Mouse (Mus musculus): Measurements from ENCODE around the gene Prkca. TPM values are rescaled to one million over a fixed set of nuclear protein-coding genes. Genes with fewer than 3 reads are reported as not detected.

Gene Prkca
- polyA plus RNA-seq, 1 experiment from 2014 or later = 9.7 TPM

DNA sequence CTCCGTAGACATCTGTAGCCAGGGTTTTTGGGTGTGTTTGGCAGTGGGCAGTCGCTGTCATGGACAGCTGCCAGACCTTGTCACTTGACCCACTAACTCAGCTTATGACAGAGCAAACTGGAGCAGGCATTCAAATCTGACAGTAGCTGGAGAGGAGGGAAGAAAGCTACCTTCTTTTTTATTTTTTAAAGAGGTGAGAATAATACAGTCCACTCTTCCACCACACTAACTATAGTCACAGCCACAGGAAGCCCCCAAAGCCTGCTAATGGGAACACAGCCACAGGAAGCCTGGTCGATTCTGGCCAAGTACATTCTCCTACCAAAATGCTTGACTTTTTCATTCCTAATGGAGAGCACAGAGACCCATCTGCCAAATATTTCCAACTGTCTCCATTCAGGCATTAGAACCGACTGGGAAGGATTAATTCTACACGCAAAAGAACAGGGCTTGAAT lies 84.9 kb downstream of the Prkca start:
- 43% methylated on average over 5 of the region's 5 CpGs for WGBS
- H3K4me1 ChIP-seq = peaks cover 25% of the 10 kb centered on the region
- ATAC-seq (ENCODE audit: insufficient number of reproducible peaks, low FRiP score, low TSS enrichment, low read depth) = no peak

GRCm38 (mm10) chr11:108257921-108258320 lies 85.8 kb downstream of the Prkca start:
- WGBS = 69% methylated on average over 8 of the region's 8 CpGs
- Histone ChIP-seq H3K4me1 (peaks cover 29% of the 10 kb centered on the region), H3K4me3 (replicated peaks) (no peak overlapping the region), H3K9me3 (replicated peaks) (no peaks in the 10 kb centered on the region), H3K4me2 (replicated peaks) (no peak overlapping the region), H3K36me3 (no peaks in the 10 kb centered on the region), H3K27ac (replicated peaks) (no peak overlapping the region), H3K9ac (no peak overlapping the region), H3K27me3 (no peaks in the 10 kb centered on the region)
- no peak for ATAC-seq (ENCODE audit: insufficient number of reproducible peaks, low FRiP score, low TSS enrichment, low read depth)

More for the DNA sequence above, 84.9 kb downstream of the Prkca start:
- Histone ChIP-seq H3K4me2 (replicated peaks) (no peak overlapping the region), H3K9me3 (replicated peaks) (no peaks in the 10 kb centered on the region), H3K4me3 (replicated peaks) (no peak overlapping the region), H3K9ac (no peak overlapping the region), H3K27ac (replicated peaks) (peak overlapping the region; percentile 56), H3K36me3 (no peaks in the 10 kb centered on the region), H3K27me3 (no peaks in the 10 kb centered on the region)

- Histone ChIP-seq H3K36me3 (no peaks in the 10 kb centered on the region), H3K4me3 (replicated peaks) (no peak overlapping the region), H3K27ac (replicated peaks) (no peak overlapping the region), H3K9me3 (replicated peaks) (no peaks in the 10 kb centered on the region), H3K9ac (no peak overlapping the region), H3K27me3 (no peaks in the 10 kb centered on the region), H3K4me2 (replicated peaks) (no peak overlapping the region), H3K4me1 (peaks cover 31% of the 10 kb centered on the region)
- no peak for ATAC-seq (ENCODE audit: insufficient number of reproducible peaks, low FRiP score, low TSS enrichment, low read depth)
- 72% methylated on average over 5 of the region's 5 CpGs for WGBS
These were observed 89.0 kb downstream of the Prkca start for GRCm38 (mm10) chr11:108254681-108255080.

DNA sequence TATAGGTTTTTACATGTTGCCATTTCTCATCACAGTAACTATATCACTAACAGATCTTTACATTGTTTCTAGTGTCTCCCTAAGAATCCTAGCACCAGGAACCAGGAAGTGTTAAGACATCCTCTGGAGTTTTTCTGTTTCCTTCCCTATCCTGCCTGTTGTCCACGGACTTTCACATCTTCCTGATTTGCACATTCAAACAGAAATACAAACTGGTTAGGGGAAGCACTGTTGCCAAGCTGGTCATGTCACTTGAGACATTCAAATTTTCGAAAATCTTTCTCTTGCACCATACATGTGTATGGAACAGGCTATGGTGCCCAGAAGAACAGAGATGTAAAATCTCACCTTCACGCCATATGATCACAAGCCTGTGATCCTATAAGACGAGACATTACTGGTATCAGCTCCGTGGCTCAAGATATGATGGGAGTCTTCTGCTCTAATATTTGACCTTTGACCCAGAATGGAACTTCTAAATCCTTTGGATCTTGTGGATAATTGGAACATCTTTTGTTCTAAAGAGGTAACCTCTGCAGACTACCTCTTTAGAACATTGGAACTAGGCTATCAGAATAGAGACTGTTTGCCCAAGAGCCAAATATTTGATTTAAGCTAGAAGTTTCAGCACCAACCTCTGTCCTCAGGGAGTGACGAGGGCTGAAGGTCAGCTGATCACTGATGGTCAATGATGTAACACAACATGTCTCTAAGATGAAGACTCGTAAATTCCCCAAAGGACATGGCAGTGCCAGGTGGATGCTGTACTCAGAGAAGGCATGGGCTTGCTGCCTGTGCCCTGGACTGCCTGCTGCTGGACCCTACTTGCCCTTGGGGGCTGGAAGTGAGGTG lies 91.6 kb downstream of the Prkca start:
- 86% methylated on average over 7 of the region's 7 CpGs for WGBS
- H3K4me2 ChIP-seq (replicated peaks) = no peak overlapping the region
- H3K9me3 ChIP-seq (replicated peaks) = no peaks in the 10 kb centered on the region
- no peaks in the 10 kb centered on the region for H3K27me3 ChIP-seq
- H3K4me1 ChIP-seq = 0 out of 2 replicates have a peak, but pooled peaks cover 11% of the 10 kb centered on the region
- no peak for ATAC-seq (ENCODE audit: insufficient number of reproducible peaks, low FRiP score, low TSS enrichment, low read depth)
- H3K4me3 ChIP-seq (replicated peaks) = no peak overlapping the region
- H3K9ac ChIP-seq = no peak overlapping the region
- no peaks in the 10 kb centered on the region for H3K36me3 ChIP-seq
- no peak overlapping the region for H3K27ac ChIP-seq (replicated peaks)

DNA sequence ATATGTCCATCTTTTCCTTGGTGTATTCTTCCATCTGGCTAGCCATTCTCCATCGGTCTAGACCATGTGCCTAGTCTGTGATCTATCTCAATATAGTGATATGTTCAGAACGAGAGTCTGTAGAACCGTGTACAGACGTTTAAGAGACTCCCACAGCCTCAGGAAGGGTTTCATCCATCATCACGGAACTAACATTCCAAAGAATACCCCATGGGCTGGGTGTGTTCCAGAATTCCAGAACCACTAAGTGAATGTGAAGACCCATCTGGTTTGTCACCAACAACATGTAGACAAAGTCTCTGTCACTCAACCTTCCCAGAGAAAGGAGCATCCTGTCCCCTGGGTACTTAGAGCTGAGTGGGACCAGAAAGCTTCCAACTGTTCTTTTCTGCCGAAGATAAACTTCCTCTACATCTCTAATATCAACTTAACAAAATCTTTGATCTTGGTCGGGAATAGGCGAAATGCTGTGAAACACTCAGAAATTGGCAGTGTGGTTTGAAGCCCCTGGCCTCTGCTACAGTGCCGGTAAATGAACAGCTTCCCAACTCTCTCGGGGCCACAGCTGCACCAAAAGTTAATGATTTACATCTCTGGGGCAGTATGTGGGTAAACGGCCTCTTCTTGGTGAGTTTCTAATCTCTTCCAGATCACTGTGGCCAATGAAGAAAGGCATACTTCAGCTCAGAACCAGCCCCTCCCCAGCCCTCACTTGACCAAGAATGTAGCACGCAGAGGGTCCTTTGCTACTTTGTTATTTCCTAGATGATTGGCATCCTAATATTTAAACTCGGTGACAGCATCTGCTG lies 92.7 kb downstream of the Prkca start:
- 44% methylated on average over 13 of the region's 13 CpGs for WGBS
- Histone ChIP-seq H3K9ac (no peak overlapping the region), H3K27ac (replicated peaks) (no peak overlapping the region), H3K36me3 (no peaks in the 10 kb centered on the region), H3K4me3 (replicated peaks) (no peak overlapping the region), H3K9me3 (replicated peaks) (no peaks in the 10 kb centered on the region), H3K4me1 (0 out of 2 replicates have a peak, but pooled peaks cover 11% of the 10 kb centered on the region), H3K4me2 (replicated peaks) (no peak overlapping the region), H3K27me3 (no peaks in the 10 kb centered on the region)
- no peak for ATAC-seq (ENCODE audit: insufficient number of reproducible peaks, low FRiP score, low TSS enrichment, low read depth)

DNA sequence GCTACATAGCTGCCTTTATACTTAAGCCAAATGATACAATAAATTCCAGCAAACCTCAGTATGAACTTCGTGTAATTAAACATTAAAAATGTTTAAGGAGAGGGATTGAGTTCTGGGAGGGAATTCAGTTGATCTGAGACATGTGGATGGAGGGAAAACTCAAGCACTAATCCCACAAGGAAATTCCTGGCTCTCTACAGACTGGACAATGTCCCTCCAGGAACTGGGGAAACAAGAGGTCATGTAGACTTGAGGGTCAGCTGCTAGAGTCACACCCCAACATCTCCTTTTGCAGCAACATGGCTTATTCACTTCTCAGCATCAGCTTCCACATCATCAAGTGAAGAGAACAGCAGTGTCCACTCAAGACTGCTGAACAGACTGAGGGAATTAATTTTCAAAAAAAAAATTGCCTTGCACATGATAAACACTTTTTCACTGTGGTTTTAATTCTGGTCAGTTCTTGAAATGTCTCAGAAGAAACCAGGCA lies 93.5 kb downstream of the Prkca start:
- Histone ChIP-seq H3K9ac (no peak overlapping the region), H3K27me3 (no peaks in the 10 kb centered on the region), H3K27ac (replicated peaks) (no peak overlapping the region), H3K4me1 (0 out of 2 replicates have a peak, but pooled peaks cover 11% of the 10 kb centered on the region), H3K4me3 (replicated peaks) (no peak overlapping the region), H3K9me3 (replicated peaks) (no peaks in the 10 kb centered on the region), H3K4me2 (replicated peaks) (no peak overlapping the region), H3K36me3 (no peaks in the 10 kb centered on the region)
- ATAC-seq (ENCODE audit: insufficient number of reproducible peaks, low FRiP score, low TSS enrichment, low read depth) = no peak
- WGBS = 37% methylated on average over 1 of the region's 1 CpGs

DNA sequence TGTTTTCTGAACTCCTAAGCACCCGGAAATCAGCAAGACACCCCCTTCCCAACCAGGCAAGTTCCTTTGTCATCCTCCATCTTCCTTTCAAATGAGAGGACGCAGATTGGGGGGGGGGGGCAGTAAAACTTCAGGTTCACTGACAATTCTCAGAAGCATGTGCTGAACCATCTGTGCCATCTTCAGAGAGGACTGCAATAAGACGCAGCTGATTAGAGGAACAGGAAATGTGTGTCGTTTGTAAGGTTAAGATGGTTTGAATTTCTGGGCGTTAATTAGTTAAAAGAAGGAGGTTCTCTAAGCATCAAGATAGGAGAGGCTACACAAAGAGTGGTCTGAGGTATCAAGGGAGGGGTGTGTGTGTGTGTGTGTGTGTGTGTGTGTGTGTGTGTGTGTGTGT lies 94.2 kb downstream of the Prkca start:
- H3K27me3 ChIP-seq = no peaks in the 10 kb centered on the region
- no peak for ATAC-seq (ENCODE audit: insufficient number of reproducible peaks, low FRiP score, low TSS enrichment, low read depth)
- 60% methylated on average over 5 of the region's 5 CpGs for WGBS
- H3K4me2 ChIP-seq (replicated peaks) = no peak overlapping the region
- no peaks in the 10 kb centered on the region for H3K36me3 ChIP-seq
- 0 out of 2 replicates have a peak, but pooled peaks cover 11% of the 10 kb centered on the region for H3K4me1 ChIP-seq
- no peaks in the 10 kb centered on the region for H3K9me3 ChIP-seq (replicated peaks)
- H3K4me3 ChIP-seq (replicated peaks) = no peak overlapping the region
- no peak overlapping the region for H3K27ac ChIP-seq (replicated peaks)
- no peak overlapping the region for H3K9ac ChIP-seq

DNA sequence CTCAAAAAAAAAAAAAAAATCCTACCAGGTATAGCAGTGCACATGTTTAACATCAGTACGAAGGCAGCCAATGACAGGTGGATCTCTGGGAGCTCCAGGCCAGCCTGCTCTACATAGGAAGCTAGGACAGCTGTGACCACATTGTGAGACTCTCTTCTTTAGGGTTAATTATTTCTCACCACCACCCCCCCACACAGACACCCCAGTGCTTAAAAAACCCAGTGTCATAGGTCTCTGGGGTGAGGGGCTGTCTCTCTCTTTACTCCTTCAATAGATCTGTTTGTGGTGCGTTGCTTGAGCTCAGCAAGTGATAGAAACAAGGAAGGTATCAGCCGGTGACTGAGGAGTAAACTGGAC lies 94.7 kb downstream of the Prkca start:
- 70% methylated on average over 3 of the region's 3 CpGs for WGBS

GRCm38 (mm10) chr11:108248218-108249046 lies 95.3 kb downstream of the Prkca start:
- no peaks in the 10 kb centered on the region for H3K27me3 ChIP-seq
- ATAC-seq (ENCODE audit: insufficient number of reproducible peaks, low FRiP score, low TSS enrichment, low read depth) = no peak
- H3K9me3 ChIP-seq (replicated peaks) = no peaks in the 10 kb centered on the region
- no peaks in the 10 kb centered on the region for H3K36me3 ChIP-seq
- H3K9ac ChIP-seq = no peak overlapping the region
- H3K4me1 ChIP-seq = 0 out of 2 replicates have a peak, but pooled peaks cover 5% of the 10 kb centered on the region
- no peak overlapping the region for H3K4me3 ChIP-seq (replicated peaks)
- no peak overlapping the region for H3K27ac ChIP-seq (replicated peaks)
- no peak overlapping the region for H3K4me2 ChIP-seq (replicated peaks)
- 80% methylated on average over 12 of the region's 12 CpGs for WGBS

More for the DNA sequence above, 94.7 kb downstream of the Prkca start:
- no peak overlapping the region for H3K9ac ChIP-seq
- no peak overlapping the region for H3K4me2 ChIP-seq (replicated peaks)
- no peaks in the 10 kb centered on the region for H3K36me3 ChIP-seq
- no peak overlapping the region for H3K4me3 ChIP-seq (replicated peaks)
- 0 out of 2 replicates have a peak, but pooled peaks cover 11% of the 10 kb centered on the region for H3K4me1 ChIP-seq
- H3K27me3 ChIP-seq = no peaks in the 10 kb centered on the region
- no peak for ATAC-seq (ENCODE audit: insufficient number of reproducible peaks, low FRiP score, low TSS enrichment, low read depth)
- no peak overlapping the region for H3K27ac ChIP-seq (replicated peaks)
- H3K9me3 ChIP-seq (replicated peaks) = no peaks in the 10 kb centered on the region

DNA sequence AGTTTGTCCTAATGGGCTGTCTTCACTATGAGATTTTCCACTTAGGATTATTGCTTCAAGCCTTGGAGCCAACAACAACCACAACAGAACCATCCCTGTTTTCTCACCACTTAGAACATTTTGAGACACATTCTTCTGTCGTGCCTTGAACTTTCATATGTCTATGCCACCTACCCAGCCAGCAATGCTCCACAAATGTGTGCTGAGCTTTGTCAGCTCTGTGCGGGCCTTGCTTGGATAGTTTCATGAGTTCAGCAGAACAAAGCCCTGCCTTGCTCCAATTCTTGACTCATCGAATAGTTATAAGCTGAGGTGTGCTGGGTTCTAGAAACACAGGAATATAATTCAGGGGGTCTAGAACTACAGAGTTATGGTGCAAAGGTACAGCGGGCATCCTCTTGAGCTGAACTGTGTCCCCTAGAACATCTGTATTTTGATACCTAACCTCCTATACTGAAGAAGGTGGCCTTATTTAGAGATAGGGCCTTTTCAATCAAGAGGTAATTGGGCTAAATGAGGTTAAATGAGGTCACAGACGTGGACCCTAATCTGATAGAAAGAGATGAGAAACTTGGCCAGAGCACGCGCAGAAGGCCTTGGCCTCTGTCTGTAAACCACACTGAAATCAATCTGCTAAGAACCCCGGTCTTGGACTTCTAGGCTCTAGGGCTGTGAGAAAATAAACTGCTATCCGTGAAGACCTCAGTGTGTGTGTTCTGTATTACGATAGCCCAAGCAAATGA lies 96.4 kb downstream of the Prkca start:
- H3K4me1 ChIP-seq = 0 out of 2 replicates have a peak, but pooled peaks cover 5% of the 10 kb centered on the region
- no peaks in the 10 kb centered on the region for H3K36me3 ChIP-seq
- no peak overlapping the region for H3K27ac ChIP-seq (replicated peaks)
- H3K9me3 ChIP-seq (replicated peaks) = no peaks in the 10 kb centered on the region
- no peak for ATAC-seq (ENCODE audit: insufficient number of reproducible peaks, low FRiP score, low TSS enrichment, low read depth)
- no peak overlapping the region for H3K9ac ChIP-seq
- H3K4me3 ChIP-seq (replicated peaks) = no peak overlapping the region
- no peak overlapping the region for H3K4me2 ChIP-seq (replicated peaks)
- WGBS = 83% methylated on average over 10 of the region's 10 CpGs
- H3K27me3 ChIP-seq = no peaks in the 10 kb centered on the region
